Mouse (Mus musculus) testis, postnatal 14 days (tissue): ENCODE measurements around the gene S100a6.

Experiments used
- DNase-seq: peaks from one replicate; pipeline ENCODE4 v3.0.0; 2021; ENCODE audit warnings: low spot score

S100a6 gene

GRCm38 (mm10) chr3:90626266-90627021 lies 13.8 kb downstream of the S100a6 start:
- DNase-seq = no peak

- DNase-seq = no peak
Measured at GRCm38 (mm10) chr3:90627366-90627765, 14.7 kb downstream of the S100a6 start.

GRCm38 (mm10) chr3:90627807-90628206 lies 15.1 kb downstream of the S100a6 start:
- DNase-seq = no peak

GRCm38 (mm10) chr3:90629298-90629697 lies 16.6 kb downstream of the S100a6 start:
- no peak for DNase-seq

- no peak for DNase-seq
Measured at GRCm38 (mm10) chr3:90631984-90632383, 19.3 kb downstream of the S100a6 start.

GRCm38 (mm10) chr3:90638511-90639275 lies 26.0 kb downstream of the S100a6 start:
- DNase-seq = no peak

- peak; percentile 27 for DNase-seq
Measured at GRCm38 (mm10) chr3:90639511-90640154, 27.0 kb downstream of the S100a6 start.

GRCm38 (mm10) chr3:90640981-90641380 lies 28.3 kb downstream of the S100a6 start:
- DNase-seq = no peak

- DNase-seq = no peak
Measured at GRCm38 (mm10) chr3:90644220-90644619, 31.5 kb downstream of the S100a6 start.

GRCm38 (mm10) chr3:90647291-90647690 lies 34.6 kb downstream of the S100a6 start:
- DNase-seq = no peak

- DNase-seq = no peak
Measured at GRCm38 (mm10) chr3:90648981-90649380, 36.3 kb downstream of the S100a6 start.

GRCm38 (mm10) chr3:90649832-90650231 lies 37.1 kb downstream of the S100a6 start:
- DNase-seq = no peak

- DNase-seq = peak; percentile 23
Measured at GRCm38 (mm10) chr3:90652878-90653508, 40.3 kb downstream of the S100a6 start.

GRCm38 (mm10) chr3:90653717-90654116 lies 41.0 kb downstream of the S100a6 start, which contains the start of gene S100a7a:
S100a7a (plus strand) TSS chr3:90654017.
- DNase-seq = no peak

GRCm38 (mm10) chr3:90657405-90657804 lies 44.7 kb downstream of the S100a6 start:
- DNase-seq = no peak

- no peak for DNase-seq
Measured at GRCm38 (mm10) chr3:90659364-90660044, 46.8 kb downstream of the S100a6 start.

GRCm38 (mm10) chr3:90664219-90664618 lies 51.5 kb downstream of the S100a6 start:
- DNase-seq = no peak

GRCm38 (mm10) chr3:90668846-90669245 lies 56.2 kb downstream of the S100a6 start, which contains the start of gene S100a8:
S100a8 (plus strand) TSS chr3:90668978.
- no peak for DNase-seq
